Mouse (Mus musculus) small intestine, adult 10 weeks (tissue): ENCODE measurements around the gene Slc2a8. TPM values are rescaled to one million over a fixed set of nuclear protein-coding genes. Genes with fewer than 3 reads are reported as not detected.

Source experiments
- polyA plus RNA-seq: library from polyadenylated mRNA; stranded (reverse); fragments of 350-450 nt; fragmentation: Illumina TruSeq; extraction: RNeasy Lipid Tissue Mini Kit (QIAGEN cat#74804); gene quantifications from one replicate; pipeline ENCODE4 v1.2.3, GENCODE M21; 2014; ENCODE audit warnings: low replicate concordance

Gene Slc2a8
- polyA plus RNA-seq, result not detected

DNA sequence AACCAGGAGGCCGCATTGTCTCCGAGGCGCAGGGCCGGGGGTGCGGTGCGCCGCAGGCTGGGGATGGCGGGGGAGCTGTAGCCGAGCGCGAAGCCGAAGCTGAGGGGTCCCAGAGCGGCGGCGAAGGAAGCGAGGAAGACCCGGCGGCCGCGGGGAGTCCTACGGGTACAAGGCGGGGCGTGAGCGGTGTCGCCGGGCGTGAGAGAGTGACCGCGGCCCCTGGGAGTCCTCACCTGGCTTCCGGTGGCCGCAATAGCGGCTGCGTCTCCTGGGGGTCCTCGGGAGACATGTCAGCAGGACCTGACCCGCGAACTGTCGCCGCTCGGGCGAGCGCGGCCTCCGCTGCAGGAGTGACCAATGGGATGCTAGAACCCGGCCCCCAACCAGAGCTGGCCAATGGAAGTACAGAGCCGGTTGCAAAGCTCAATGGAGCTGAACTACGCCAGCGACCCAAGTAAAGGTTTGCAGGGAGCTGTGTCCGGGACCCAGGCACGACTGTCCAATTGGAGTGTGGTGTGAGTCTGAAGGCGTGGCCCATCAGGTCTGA, at the start of gene Slc2a8:
Gene Slc2a8, minus strand, starts transcription at position 359 of the 547 bp plus-strand sequence.

DNA sequence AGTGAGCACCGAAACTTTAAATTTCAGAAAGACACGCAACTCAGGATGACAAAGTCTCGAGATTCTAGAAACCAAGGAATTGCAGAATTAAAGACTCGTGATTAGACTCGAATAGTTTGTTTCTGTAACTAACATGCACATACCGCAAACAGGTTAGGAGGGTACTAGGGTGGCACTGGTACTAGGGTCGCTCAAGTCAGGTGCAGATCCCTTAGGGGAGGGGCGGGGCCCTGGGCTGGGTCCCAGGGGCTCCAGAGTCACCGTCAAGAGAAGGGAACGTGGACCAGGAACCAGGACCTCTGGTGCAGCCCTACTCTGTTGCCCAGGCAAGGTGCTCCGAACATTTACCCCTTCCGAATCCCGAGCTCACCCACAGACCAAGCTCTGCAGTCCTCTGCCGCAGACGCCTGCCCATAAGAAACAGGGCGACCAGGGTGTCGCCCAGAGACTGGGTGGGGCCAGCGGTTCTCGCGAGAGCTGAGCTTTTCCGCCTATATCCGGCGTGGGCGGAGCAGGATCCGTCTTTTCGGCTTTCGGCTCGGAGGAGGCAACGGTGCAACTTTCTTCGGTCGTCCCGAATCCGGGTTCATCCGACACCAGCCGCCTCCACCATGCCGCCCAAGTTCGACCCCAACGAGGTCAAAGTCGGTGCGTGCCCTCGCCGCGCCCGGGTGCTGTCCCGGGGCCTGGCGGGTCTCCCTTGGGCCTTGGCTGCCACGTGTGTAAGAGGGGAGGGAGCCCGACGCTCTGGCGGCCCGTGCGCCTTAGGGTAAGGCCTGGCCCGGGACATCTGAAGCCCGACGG, 20.5 kb downstream of the Slc2a8 start, which contains the start of the genes Rpl12 and Lrsam1:
Gene Rpl12, plus strand, starts transcription at position 368 of the 804 bp plus-strand sequence.
Gene Lrsam1, minus strand, starts transcription at position 423 of the 804 bp plus-strand sequence.

Other genes with a start within 250 kb of the Slc2a8 start
- gene 6330409D20Rik, start 241.1 kb downstream of the Slc2a8 start, polyA plus RNA-seq, result not detected
- gene Tor2a, start 224.8 kb downstream of the Slc2a8 start, polyA plus RNA-seq, result 1.3 TPM
- 0.41 TPM for gene Ttc16, start 206.4 kb downstream of the Slc2a8 start, polyA plus RNA-seq
- 0.82 TPM for gene Ptrh1, start 206.3 kb downstream of the Slc2a8 start, polyA plus RNA-seq
- gene Cfap157, start 197.7 kb downstream of the Slc2a8 start, polyA plus RNA-seq, result not detected
- 2.4 TPM for gene Stxbp1, start 134.8 kb downstream of the Slc2a8 start, polyA plus RNA-seq
- gene Fam129b, start 106.0 kb downstream of the Slc2a8 start, polyA plus RNA-seq, result 0.15 TPM
- 102 TPM for gene Rpl12, start 20.5 kb downstream of the Slc2a8 start, polyA plus RNA-seq
- 2.8 TPM for gene Lrsam1, start 20.5 kb downstream of the Slc2a8 start, polyA plus RNA-seq
- 1.0 TPM for gene Garnl3, start 149.6 kb upstream of the Slc2a8 start, polyA plus RNA-seq
- 3.6 TPM for gene Angptl2, start 234.0 kb upstream of the Slc2a8 start, polyA plus RNA-seq